Mouse (Mus musculus) splenic B cell, adult 2 months (primary cell): ENCODE measurements around the gene Pah.
A peak's percentile ranks its signal among the peaks of the same experiment; 100 is the strongest.

Source experiments
- DNase-seq: peaks from one replicate; pipeline ENCODE4 v3.0.0-alpha.2; 2011; ENCODE audit warnings: low read depth, low spot score
- H3K27me3 ChIP-seq: 2 replicates; pipeline ENCODE4 v1.6.1; 2012; ENCODE audit warnings: mild to moderate bottlenecking, low read length, moderate library complexity, mixed read lengths; ENCODE audit not compliant: control insufficient read depth, poor library complexity, insufficient read depth, severe bottlenecking
- H3K36me3 ChIP-seq: 2 replicates; pipeline ENCODE4 v1.6.1; 2012; ENCODE audit warnings: mild to moderate bottlenecking, low read length, moderate library complexity, mixed read lengths; ENCODE audit not compliant: control insufficient read depth, poor library complexity, insufficient read depth, severe bottlenecking

Gene Pah

GRCm38 (mm10) chr10:87546299-87547234 lies 25.0 kb downstream of the Pah start:
- no peaks in the 10 kb centered on the region for H3K36me3 ChIP-seq
- H3K27me3 ChIP-seq, result no peaks in the 10 kb centered on the region
- no peak for DNase-seq

GRCm38 (mm10) chr10:87552726-87553125 lies 31.1 kb downstream of the Pah start:
- peak; percentile 64 for DNase-seq
- H3K36me3 ChIP-seq, result no peaks in the 10 kb centered on the region

GRCm38 (mm10) chr10:87556441-87556840 lies 34.8 kb downstream of the Pah start:
- Histone ChIP-seq H3K36me3 (no peaks in the 10 kb centered on the region), H3K27me3 (no peaks in the 10 kb centered on the region)
- DNase-seq, result no peak

More at GRCm38 (mm10) chr10:87552726-87553125, 31.1 kb downstream of the Pah start:
- no peaks in the 10 kb centered on the region for H3K27me3 ChIP-seq

GRCm38 (mm10) chr10:87563818-87564217 lies 42.2 kb downstream of the Pah start:
- no peaks in the 10 kb centered on the region for H3K27me3 ChIP-seq
- no peaks in the 10 kb centered on the region for H3K36me3 ChIP-seq
- DNase-seq, result no peak

- H3K36me3 ChIP-seq, result no peaks in the 10 kb centered on the region
- no peaks in the 10 kb centered on the region for H3K27me3 ChIP-seq
Observed at GRCm38 (mm10) chr10:87565712-87566111, 44.1 kb downstream of the Pah start.

GRCm38 (mm10) chr10:87572500-87572899 lies 50.9 kb downstream of the Pah start:
- Histone ChIP-seq H3K36me3 (no peaks in the 10 kb centered on the region), H3K27me3 (no peaks in the 10 kb centered on the region)
- no peak for DNase-seq

More at GRCm38 (mm10) chr10:87565712-87566111, 44.1 kb downstream of the Pah start:
- DNase-seq, result no peak

GRCm38 (mm10) chr10:87586696-87587095 lies 65.1 kb downstream of the Pah start:
- Histone ChIP-seq H3K27me3 (no peaks in the 10 kb centered on the region), H3K36me3 (no peaks in the 10 kb centered on the region)
- DNase-seq, result no peak

- H3K27me3 ChIP-seq, result no peaks in the 10 kb centered on the region
- no peak for DNase-seq
Observed at GRCm38 (mm10) chr10:87593916-87594315, 72.3 kb downstream of the Pah start.

GRCm38 (mm10) chr10:87596361-87597074 lies 74.9 kb downstream of the Pah start:
- DNase-seq, result peak; percentile 23
- no peaks in the 10 kb centered on the region for H3K36me3 ChIP-seq
- H3K27me3 ChIP-seq, result no peaks in the 10 kb centered on the region

More at GRCm38 (mm10) chr10:87593916-87594315, 72.3 kb downstream of the Pah start:
- no peaks in the 10 kb centered on the region for H3K36me3 ChIP-seq

- no peak for DNase-seq
- Histone ChIP-seq H3K36me3 (no peaks in the 10 kb centered on the region), H3K27me3 (no peaks in the 10 kb centered on the region)
Observed at GRCm38 (mm10) chr10:87597075-87597677, 75.6 kb downstream of the Pah start.

- H3K27me3 ChIP-seq, result no peaks in the 10 kb centered on the region
- no peak for DNase-seq
- no peaks in the 10 kb centered on the region for H3K36me3 ChIP-seq
Observed at GRCm38 (mm10) chr10:87602151-87602550, 80.6 kb downstream of the Pah start.

- H3K27me3 ChIP-seq, result no peaks in the 10 kb centered on the region
- DNase-seq, result no peak
- H3K36me3 ChIP-seq, result no peaks in the 10 kb centered on the region
Observed at GRCm38 (mm10) chr10:87625196-87625595, 103.6 kb downstream of the Pah start.
